Mouse (Mus musculus) olfactory bulb, adult 2 months (tissue): ENCODE results near the gene Selenoo.

ENCODE experiments used
- CTCF ChIP-seq: fragments of 200-500 bp; IDR thresholded peaks from 2 replicates; pipeline ENCODE4 v1.5.1; 2012; ENCODE audit warnings: low read depth, mild to moderate bottlenecking, low read length, moderate library complexity; ENCODE audit not compliant: insufficient read depth
- POLR2A ChIP-seq: fragments of 200-500 bp; IDR thresholded peaks from 2 replicates; pipeline ENCODE4 v1.6.1; 2012; ENCODE audit warnings: mild to moderate bottlenecking, low read depth, low read length, moderate library complexity; ENCODE audit not compliant: insufficient read depth

GRCm38 (mm10) chr15:89106976-89107375 is 18.1 kb downstream of the Selenoo start:
- TF ChIP-seq CTCF, result no peak
- no peak for TF ChIP-seq POLR2A
